Mouse (Mus musculus): ENCODE data around the gene Mchr1.
"Not testable (repeated sequence)": the region's sequence is repeated elsewhere in the genome, so short reads cannot be mapped to it uniquely, and the experiment has no call there.

DNA sequence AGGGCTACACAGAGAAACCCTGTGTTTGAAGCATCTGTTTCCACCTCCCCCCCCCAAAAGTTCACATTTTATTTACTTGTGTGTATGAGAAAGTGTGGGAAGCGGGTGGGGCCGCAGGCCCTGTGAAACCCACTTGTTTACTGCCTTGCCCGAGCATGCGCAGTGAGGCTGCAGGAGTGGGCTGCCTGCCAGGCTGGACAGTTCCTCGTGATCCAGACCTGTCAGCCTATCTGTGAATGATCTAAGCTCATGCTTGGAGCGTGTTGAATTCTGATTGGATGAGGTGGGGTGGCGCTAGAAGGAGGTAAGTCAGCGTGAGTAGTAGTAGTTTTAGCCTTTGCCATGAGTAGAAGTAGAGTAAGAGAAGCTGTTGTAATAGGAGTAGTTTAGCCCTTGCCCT lies 15.2 kb upstream of the Mchr1 start:
- not testable (repeated sequence) for TF ChIP-seq POLR2A (IDR thresholded peaks at IDR 0.05; ENCODE audit: low read depth, low read length); CTCF (conservative IDR thresholded peaks at IDR 0.05 in 1 of 2, IDR thresholded peaks at IDR 0.05 in 1 of 2; ENCODE audit: low read depth in 2 of 2, low read length in 2 of 2); EP300 (IDR thresholded peaks at IDR 0.05; ENCODE audit: low read length); ETS1 (conservative IDR thresholded peaks at IDR 0.05; ENCODE audit: low read depth, low read length); MEF2A (IDR thresholded peaks at IDR 0.05; ENCODE audit: borderline replicate concordance, low read depth, low read length); POLR2AphosphoS2 (IDR thresholded peaks at IDR 0.05; ENCODE audit: low read depth, low read length); MAFK (IDR thresholded peaks at IDR 0.05; ENCODE audit: insufficient replicate concordance, low read length); UBTF (IDR thresholded peaks at IDR 0.05; ENCODE audit: low read depth, low read length); GABPA (IDR thresholded peaks at IDR 0.05; ENCODE audit: insufficient replicate concordance, low read depth, low read length)

All from CH12.LX (cell line).